Mouse (Mus musculus) C2C12 (cell line): ENCODE data around the gene Lama4.
A peak's percentile ranks its signal among the peaks of the same experiment; 100 is the strongest.

Experiments
- CEBPB ChIP-seq: IDR thresholded peaks from one replicate; pipeline ENCODE4 v1.6.1; 2011; ENCODE audit warnings: low read depth, mild to moderate bottlenecking, control low read depth, moderate library complexity
- CTCF ChIP-seq: IDR thresholded peaks from one replicate; pipeline ENCODE4 v1.5.1; 2011; ENCODE audit not compliant: control insufficient read depth, insufficient read depth, insufficient read length
- FOSL1 ChIP-seq: IDR thresholded peaks from one replicate; pipeline ENCODE4 v1.8.0; 2011; ENCODE audit warnings: mild to moderate bottlenecking, low read length; ENCODE audit not compliant: poor library complexity, insufficient read depth, severe bottlenecking
- MAX ChIP-seq: IDR thresholded peaks from one replicate; pipeline ENCODE4 v1.6.1; 2011; ENCODE audit warnings: mild to moderate bottlenecking, control low read depth
- MYOD1 ChIP-seq: IDR thresholded peaks from one replicate; pipeline ENCODE4 v1.6.1; 2011; ENCODE audit warnings: low read depth; ENCODE audit not compliant: control insufficient read depth, insufficient read length
- MYOG ChIP-seq: IDR thresholded peaks from one replicate; pipeline ENCODE4 v1.6.1; 2011; ENCODE audit not compliant: control insufficient read depth, insufficient read length; ENCODE audit errors: extremely low read depth
- USF1 ChIP-seq: IDR thresholded peaks from one replicate; pipeline ENCODE4 v1.6.1; 2011; ENCODE audit warnings: low read depth, mild to moderate bottlenecking, control low read depth, moderate library complexity

- TF ChIP-seq CTCF (no peak), USF1 (no peak), CEBPB (peak; percentile 47), MAX (peak; percentile 74), MYOG (no peak), FOSL1 (no peak), MYOD1 (no peak)
Observed at GRCm38 (mm10) chr10:39133462-39134310, 168.4 kb downstream of the Lama4 start, which contains the start of the genes Fam229b and Tube1.
